Mouse (Mus musculus) megakaryocyte, embryonic 14.5 days (primary cell): ENCODE data around the gene Neurod2. TPM values are rescaled to one million over a fixed set of nuclear protein-coding genes. Genes with fewer than 3 reads are reported as not detected.

ENCODE experiments used
- H3K27me3 ChIP-seq: replicated peaks from 2 replicates; pipeline ENCODE3; 2012; ENCODE audit warnings: inconsistent platforms
- H3K36me3 ChIP-seq: replicated peaks from 2 replicates; pipeline ENCODE3; 2012; ENCODE audit warnings: low read length, inconsistent platforms, mixed read lengths
- H3K4me1 ChIP-seq: 2 replicates; pipeline ENCODE4 v1.6.1; 2012; ENCODE audit warnings: inconsistent platforms
- H3K4me3 ChIP-seq: replicated peaks from 2 replicates; pipeline ENCODE3; 2012; ENCODE audit warnings: moderate library complexity, mild to moderate bottlenecking, inconsistent platforms
- H3K9me3 ChIP-seq: 2 replicates; pipeline ENCODE4 v1.6.1; 2012; ENCODE audit warnings: inconsistent platforms
- FLI1 ChIP-seq: IDR thresholded peaks from 2 replicates; pipeline ENCODE4 v1.6.1; 2012; ENCODE audit warnings: low read length, inconsistent platforms, mixed read lengths
- GATA1 ChIP-seq: IDR thresholded peaks from 3 replicates; pipeline ENCODE4 v1.6.1; 2012; ENCODE audit warnings: mixed read lengths, low read length, inconsistent platforms, borderline replicate concordance
- polyA plus RNA-seq: library from polyadenylated mRNA; stranded (reverse); fragments of >175 nt; gene quantifications from 2 replicates; pipeline ENCODE4 v1.2.3, GENCODE M21; 2012; ENCODE audit warnings: low replicate concordance; ENCODE audit not compliant: insufficient read depth

Neurod2 gene
- polyA plus RNA-seq, 1 experiment: not detected

DNA sequence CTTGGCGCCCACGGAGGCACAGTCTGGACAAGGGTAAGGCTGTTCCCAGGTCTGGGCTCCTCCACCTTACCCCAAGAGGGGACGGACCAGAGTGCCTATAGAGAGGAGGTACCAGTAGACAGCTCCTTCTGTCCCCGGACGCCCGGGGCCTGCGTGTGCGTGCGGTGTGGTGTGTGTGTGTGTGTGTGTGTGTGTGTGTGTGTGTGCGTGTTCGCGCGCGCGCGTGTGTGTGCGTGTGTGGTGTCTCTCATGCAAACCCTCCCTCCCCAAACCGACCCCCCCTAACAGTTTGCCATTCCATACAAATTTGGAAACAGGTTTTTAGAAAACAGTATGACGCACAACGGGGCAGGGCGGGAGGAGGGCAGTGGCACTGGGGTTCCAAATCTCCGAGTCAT lies 3.6 kb downstream of the Neurod2 start:
- Histone ChIP-seq H3K36me3 (no peaks in the 10 kb centered on the region), H3K4me1 (peaks cover 18% of the 10 kb centered on the region), H3K27me3 (peaks cover 98% of the 10 kb centered on the region), H3K9me3 (no peaks in the 10 kb centered on the region; the same call in 1 of the 2 replicates), H3K4me3 (no peak overlapping the region)
- no peak for TF ChIP-seq FLI1
- no peak for TF ChIP-seq GATA1

GRCm38 (mm10) chr11:98325191-98325820 lies 4.1 kb downstream of the Neurod2 start:
- Histone ChIP-seq H3K4me1 (peaks cover 18% of the 10 kb centered on the region), H3K27me3 (peaks cover 98% of the 10 kb centered on the region), H3K9me3 (no peaks in the 10 kb centered on the region; the same call in 1 of the 2 replicates), H3K36me3 (no peaks in the 10 kb centered on the region), H3K4me3 (no peak overlapping the region)
- TF ChIP-seq FLI1 (no peak), GATA1 (no peak)

- H3K36me3 ChIP-seq: no peaks in the 10 kb centered on the region
- TF ChIP-seq FLI1 (no peak), GATA1 (no peak)
- H3K27me3 ChIP-seq: peaks cover 98% of the 10 kb centered on the region
- H3K4me1 ChIP-seq: peaks cover 18% of the 10 kb centered on the region
- no peak overlapping the region for H3K4me3 ChIP-seq
- H3K9me3 ChIP-seq: no peaks in the 10 kb centered on the region; the same call in 1 of the 2 replicates
Observed at GRCm38 (mm10) chr11:98323933-98324332, 5.5 kb downstream of the Neurod2 start.

DNA sequence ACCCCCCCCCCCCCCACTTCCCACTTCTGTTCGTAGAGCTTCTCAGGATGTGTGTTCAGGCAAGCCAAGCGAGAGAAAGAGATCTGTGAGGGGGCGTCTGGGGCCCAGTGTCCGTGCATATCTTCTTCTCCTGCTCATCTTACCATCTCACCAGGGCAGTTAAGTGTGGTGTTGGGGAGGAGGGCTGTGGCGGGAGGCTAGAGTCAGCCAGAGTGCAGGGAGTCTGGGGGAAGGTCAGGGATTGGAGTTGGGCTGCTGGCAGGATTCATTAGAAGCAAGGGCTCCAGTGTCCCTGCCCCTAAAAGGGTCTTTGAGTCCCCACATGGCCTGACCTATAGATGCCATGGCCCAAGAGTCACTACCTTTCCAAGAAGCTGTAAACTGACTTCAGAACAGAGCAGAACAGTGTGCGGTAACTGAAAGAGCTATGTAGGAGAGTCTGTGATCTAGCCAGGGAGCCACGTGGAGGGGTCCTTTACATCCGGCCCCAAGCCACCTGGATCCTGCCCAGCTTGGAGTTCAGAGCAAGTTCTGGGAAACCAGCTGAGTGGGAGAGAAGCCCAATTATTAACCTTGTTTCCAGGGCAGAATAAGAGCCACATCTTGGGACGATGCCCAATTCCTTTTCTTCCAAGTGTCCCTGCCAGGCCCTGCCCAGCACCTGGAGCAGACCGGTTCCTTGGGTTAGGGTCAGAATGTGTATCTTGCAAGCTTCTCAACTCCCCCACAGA lies 6.1 kb downstream of the Neurod2 start:
- Histone ChIP-seq H3K27me3 (peaks cover 98% of the 10 kb centered on the region), H3K36me3 (no peaks in the 10 kb centered on the region), H3K9me3 (no peaks in the 10 kb centered on the region; the same call in 1 of the 2 replicates), H3K4me1 (peaks cover 15% of the 10 kb centered on the region), H3K4me3 (no peak overlapping the region)
- TF ChIP-seq FLI1 (no peak), GATA1 (no peak)

DNA sequence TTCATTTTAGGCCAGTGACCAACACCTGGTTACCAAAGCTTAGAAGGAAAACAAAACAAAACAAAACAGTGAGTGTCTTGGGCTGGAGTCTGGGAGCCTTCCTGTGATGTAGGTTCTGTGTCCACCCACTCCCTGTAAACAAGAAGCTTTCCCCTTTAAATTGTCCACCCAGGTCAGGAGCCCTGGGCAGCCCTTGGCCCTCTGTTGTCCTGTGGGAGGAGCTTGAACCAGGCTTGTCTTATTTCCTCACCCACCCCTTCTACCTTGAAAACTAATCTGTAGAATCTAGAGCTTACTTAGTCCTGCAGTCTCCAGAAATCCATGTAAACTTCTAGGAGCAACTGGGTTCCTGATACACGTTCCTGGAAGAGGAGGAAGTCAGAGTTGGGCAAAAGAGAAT lies 7.3 kb downstream of the Neurod2 start:
- Histone ChIP-seq H3K36me3 (no peaks in the 10 kb centered on the region), H3K9me3 (no peaks in the 10 kb centered on the region), H3K4me1 (peaks cover 4% of the 10 kb centered on the region), H3K27me3 (peaks cover 98% of the 10 kb centered on the region), H3K4me3 (no peak overlapping the region)
- no peak for TF ChIP-seq GATA1
- no peak for TF ChIP-seq FLI1

- Histone ChIP-seq H3K9me3 (no peaks in the 10 kb centered on the region), H3K27me3 (peaks cover 98% of the 10 kb centered on the region), H3K4me1 (no peaks in the 10 kb centered on the region), H3K36me3 (no peaks in the 10 kb centered on the region), H3K4me3 (no peak overlapping the region)
- no peak for TF ChIP-seq GATA1
Observed at GRCm38 (mm10) chr11:98321677-98322003, 7.8 kb downstream of the Neurod2 start.

DNA sequence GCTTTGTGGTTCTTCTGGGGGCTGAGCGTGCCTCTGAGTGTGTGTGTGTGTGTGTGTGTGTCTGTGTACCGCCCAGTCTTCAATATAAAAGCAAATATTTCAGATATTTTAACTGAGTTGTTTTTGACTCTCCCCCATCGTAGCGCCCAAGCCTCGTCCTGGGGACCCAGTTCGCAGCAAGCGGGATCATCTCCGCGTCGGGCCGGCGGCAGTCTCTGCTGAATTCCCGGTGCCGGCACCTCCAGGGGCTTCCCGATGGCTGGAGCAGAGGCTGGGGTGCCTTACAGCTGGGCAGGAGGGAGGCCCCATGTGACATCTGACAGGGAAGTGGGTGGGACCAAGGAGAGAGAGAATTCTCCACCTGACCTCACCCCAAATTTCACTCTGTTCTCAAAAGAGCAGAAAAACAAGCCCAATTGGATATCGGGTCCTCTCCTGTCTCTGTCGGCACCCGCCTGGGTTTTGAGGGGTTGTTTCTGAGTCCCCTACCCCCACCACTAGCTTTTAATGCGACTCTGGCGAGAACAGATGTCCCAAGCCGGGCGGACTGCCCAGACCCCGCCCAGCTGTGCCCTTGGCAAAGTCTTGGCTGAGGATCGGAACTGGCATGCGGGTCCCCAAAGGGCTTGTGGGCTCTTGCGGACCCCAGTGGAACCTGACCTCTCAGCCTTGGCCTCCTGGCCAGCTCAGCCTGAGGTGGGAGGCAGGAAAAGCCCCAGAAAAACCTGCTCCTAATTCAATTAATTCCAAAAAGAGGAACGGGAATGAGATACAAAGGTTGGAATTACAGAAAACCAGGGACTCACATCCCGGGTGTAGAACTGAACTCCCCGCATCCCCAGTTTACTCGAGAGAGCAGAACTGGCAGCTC lies 8.4 kb downstream of the Neurod2 start:
- H3K4me1 ChIP-seq: no peaks in the 10 kb centered on the region
- H3K36me3 ChIP-seq: no peaks in the 10 kb centered on the region
- H3K4me3 ChIP-seq: no peak overlapping the region
- no peaks in the 10 kb centered on the region for H3K9me3 ChIP-seq
- peaks cover 99% of the 10 kb centered on the region for H3K27me3 ChIP-seq
- no peak for TF ChIP-seq FLI1
- TF ChIP-seq GATA1: no peak

GRCm38 (mm10) chr11:98320381-98320780 lies 9.1 kb downstream of the Neurod2 start:
- TF ChIP-seq GATA1 (no peak), FLI1 (no peak)
- Histone ChIP-seq H3K4me1 (no peaks in the 10 kb centered on the region), H3K9me3 (no peaks in the 10 kb centered on the region), H3K4me3 (no peak overlapping the region), H3K36me3 (no peaks in the 10 kb centered on the region), H3K27me3 (peaks cover 99% of the 10 kb centered on the region)

- Histone ChIP-seq H3K4me3 (no peak overlapping the region), H3K9me3 (no peaks in the 10 kb centered on the region), H3K36me3 (no peaks in the 10 kb centered on the region), H3K27me3 (peaks cover 99% of the 10 kb centered on the region), H3K4me1 (no peaks in the 10 kb centered on the region)
- TF ChIP-seq FLI1 (no peak), GATA1 (no peak)
Observed at GRCm38 (mm10) chr11:98319944-98320343, 9.5 kb downstream of the Neurod2 start.
